Mouse (Mus musculus) neural tube, embryonic 12.5 days (tissue): ENCODE data around the gene Btbd11. TPM values are rescaled to one million over a fixed set of nuclear protein-coding genes. Genes with fewer than 3 reads are reported as not detected.

ENCODE experiments used
- ATAC-seq: fragments of 200-750 bp; cut with Nextera tagmentation; 2 replicates; pipeline ENCODE4 v1.8.0; 2017; ENCODE audit warnings: low read depth, mild to moderate bottlenecking, moderate TSS enrichment, moderate library complexity; ENCODE audit not compliant: low FRiP score
- H3K27ac ChIP-seq: fragments of 300-500 bp; sonication (generic); 2 replicates; pipeline ENCODE4 v1.5.1; 2016
- H3K27me3 ChIP-seq: fragments of 300-500 bp; sonication (generic); replicated peaks from 2 replicates; pipeline ENCODE4 v1.6.1; 2016; ENCODE audit warnings: mild to moderate bottlenecking
- H3K36me3 ChIP-seq: fragments of 300-500 bp; sonication (generic); 2 replicates; pipeline ENCODE4 v1.6.1; 2016; ENCODE audit warnings: mild to moderate bottlenecking
- H3K4me1 ChIP-seq: fragments of 300-500 bp; sonication (generic); 2 replicates; pipeline ENCODE4 v1.6.1; 2016
- H3K4me2 ChIP-seq: fragments of 300-500 bp; sonication (generic); replicated peaks from 2 replicates; pipeline ENCODE4 v1.6.1; 2016; ENCODE audit warnings: mild to moderate bottlenecking
- H3K4me3 ChIP-seq: fragments of 300-500 bp; sonication (generic); 2 replicates; pipeline ENCODE4 v1.5.1; 2016
- H3K9ac ChIP-seq: fragments of 300-500 bp; sonication (generic); 2 replicates; pipeline ENCODE4 v1.6.1; 2016; ENCODE audit warnings: mild to moderate bottlenecking
- H3K9me3 ChIP-seq: fragments of 300-500 bp; sonication (generic); 2 replicates; pipeline ENCODE4 v1.6.1; 2016; ENCODE audit warnings: mild to moderate bottlenecking
- WGBS: fragments of 180-500 bp; shearing (Covaris S2); methylation state at CpG from one replicate; pipeline ENCODE4 v1.1.7; 2016; 5-methylcytosine and 5-hydroxymethylcytosine counted together
- polyA plus RNA-seq: library from polyadenylated mRNA; unstranded; fragments of >200 nt; fragmentation: Nextera tagmentation; extraction: Ambion mirVana; gene quantifications from 2 replicates; pipeline ENCODE4 v1.2.1, GENCODE M21; 2016

Btbd11 gene
- polyA plus RNA-seq, 1 experiment from 2014 or later, result 10.8 TPM

DNA sequence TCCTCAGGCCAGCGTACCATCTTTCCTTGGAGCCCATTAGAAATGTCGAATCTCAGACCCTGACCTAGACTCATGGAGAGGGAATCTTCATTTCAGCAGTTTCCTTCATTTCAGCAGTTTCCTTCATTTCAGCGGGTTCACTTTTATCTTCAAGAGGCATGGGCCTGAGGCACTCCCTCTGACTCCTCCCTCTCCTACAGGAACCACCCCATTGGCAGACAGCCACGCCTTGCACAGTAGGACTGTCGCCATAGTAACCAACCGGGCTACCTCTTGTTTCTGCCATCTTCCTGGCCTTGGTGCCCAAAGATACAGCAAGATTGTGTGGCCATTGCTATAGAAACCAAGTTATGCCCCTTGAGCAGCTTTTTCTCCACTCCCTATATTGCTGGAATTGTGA lies 205.4 kb downstream of the Btbd11 start:
- peak; percentile 76 for ATAC-seq
- Histone ChIP-seq H3K9ac (no peak overlapping the region), H3K27ac (no peak overlapping the region), H3K36me3 (no peaks in the 10 kb centered on the region), H3K4me3 (no peak overlapping the region), H3K4me1 (no peaks in the 10 kb centered on the region), H3K4me2 (no peak overlapping the region), H3K27me3 (no peaks in the 10 kb centered on the region), H3K9me3 (no peaks in the 10 kb centered on the region)
- WGBS, result 43% methylated on average over 6 of the region's 6 CpGs

DNA sequence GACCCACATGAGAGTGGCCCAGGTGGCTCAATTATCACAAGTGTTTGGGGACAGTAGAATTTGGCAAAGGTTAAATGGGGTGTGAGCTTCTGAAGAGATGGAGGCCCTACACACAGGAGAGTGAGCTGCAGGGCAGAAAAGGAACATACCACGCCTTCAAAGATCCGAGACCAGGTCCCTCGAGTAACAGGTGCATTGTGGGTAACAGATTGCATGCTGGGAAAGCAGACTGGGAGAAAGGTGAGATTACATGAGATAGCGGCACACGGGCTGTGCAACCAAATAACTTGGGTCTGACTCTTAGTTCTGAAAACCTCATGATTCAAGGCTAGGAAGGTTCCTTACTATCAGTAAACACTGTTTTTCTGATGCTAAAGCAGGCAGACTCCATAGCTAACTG lies 209.7 kb downstream of the Btbd11 start:
- H3K27me3 ChIP-seq, result no peaks in the 10 kb centered on the region

DNA sequence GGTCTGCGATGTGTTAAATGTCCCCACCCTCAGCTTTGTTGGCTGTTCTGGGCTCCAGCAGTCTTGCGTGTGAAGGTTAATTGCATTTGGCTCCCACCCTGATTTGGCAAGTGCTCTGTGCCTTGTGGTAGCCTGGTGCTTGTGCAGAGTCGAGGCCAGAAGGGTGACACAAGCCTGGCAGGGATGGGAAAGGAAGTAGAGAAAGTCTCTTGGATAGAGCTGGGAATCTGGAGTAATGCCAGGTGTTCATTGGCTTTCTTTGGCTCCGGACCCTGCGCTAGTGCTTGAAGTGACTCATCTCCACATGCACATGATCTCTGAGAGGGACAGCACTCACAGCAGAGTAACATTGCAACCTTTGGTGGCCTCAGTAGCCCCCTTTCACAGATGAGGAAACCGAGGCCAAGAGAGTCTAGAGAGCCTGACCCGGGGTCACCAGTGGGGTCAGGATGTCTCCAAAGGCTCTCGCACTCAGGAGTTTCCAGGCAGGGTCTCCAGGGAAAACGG lies 211.5 kb downstream of the Btbd11 start:
- Histone ChIP-seq H3K4me3 (peak overlapping the region; percentile 46), H3K4me1 (no peaks in the 10 kb centered on the region), H3K9me3 (no peaks in the 10 kb centered on the region), H3K27me3 (no peaks in the 10 kb centered on the region), H3K27ac (no peak overlapping the region), H3K4me2 (peak overlapping the region; percentile 80), H3K36me3 (no peaks in the 10 kb centered on the region), H3K9ac (peak overlapping the region; percentile 64)
- WGBS, result 51% methylated on average over 9 of the region's 9 CpGs
- peak; percentile 38 for ATAC-seq

More for the DNA sequence above, 209.7 kb downstream of the Btbd11 start:
- H3K9me3 ChIP-seq, result no peaks in the 10 kb centered on the region
- H3K4me2 ChIP-seq, result no peak overlapping the region
- no peak overlapping the region for H3K27ac ChIP-seq
- no peaks in the 10 kb centered on the region for H3K36me3 ChIP-seq
- H3K4me3 ChIP-seq, result no peak overlapping the region
- H3K4me1 ChIP-seq, result no peaks in the 10 kb centered on the region
- ATAC-seq, result no peak
- H3K9ac ChIP-seq, result no peak overlapping the region
- WGBS, result 91% methylated on average over 5 of the region's 5 CpGs

DNA sequence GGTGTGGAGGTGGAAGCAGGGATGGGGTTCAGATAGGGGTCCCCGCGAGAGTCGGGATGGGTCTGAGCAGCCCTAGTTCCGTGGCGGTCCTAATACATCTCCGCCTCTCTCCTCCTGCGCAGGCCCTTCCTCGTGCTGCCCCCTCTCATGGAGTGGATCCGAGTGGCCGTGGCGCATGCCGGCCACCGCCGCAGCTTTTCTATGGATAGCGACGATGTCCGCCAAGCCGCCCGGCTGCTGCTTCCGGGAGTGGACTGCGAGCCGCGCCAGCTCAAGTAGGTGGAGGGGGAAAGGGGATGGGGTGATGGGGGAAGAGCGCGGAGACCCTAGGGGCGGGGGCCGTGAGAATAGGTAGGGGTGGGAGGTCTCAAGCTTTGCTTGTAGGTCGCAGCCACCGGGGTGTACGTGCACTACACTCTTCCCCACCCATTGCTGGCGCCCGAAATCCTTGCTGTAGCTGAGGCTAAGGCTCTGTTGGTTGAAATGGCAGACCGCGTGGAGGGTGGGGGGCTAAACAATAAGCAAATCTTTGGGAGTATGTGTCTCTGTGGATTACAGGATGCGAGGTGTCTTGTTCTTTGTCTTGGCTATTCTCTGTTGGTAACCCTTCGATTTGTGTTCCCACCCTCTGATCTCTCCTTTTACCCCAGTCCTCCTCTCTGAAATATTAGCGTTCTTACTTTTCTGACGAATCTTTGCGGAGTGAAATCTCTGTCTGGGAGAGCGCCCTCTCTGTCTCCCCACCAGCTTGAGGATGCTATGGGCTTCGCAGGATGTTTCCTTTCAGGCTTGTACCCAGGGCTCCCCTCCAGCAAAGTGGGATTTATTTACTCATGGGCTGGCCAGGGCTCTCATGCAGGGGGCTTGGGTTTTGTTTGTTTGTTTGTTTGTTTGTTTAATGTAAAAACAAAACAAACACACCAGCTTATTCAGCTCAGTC lies 212.3 kb downstream of the Btbd11 start:
- H3K9ac ChIP-seq, result peak overlapping the region; percentile 64
- under 1% methylated on average over 41 of the region's 41 CpGs for WGBS
- no peaks in the 10 kb centered on the region for H3K9me3 ChIP-seq
- H3K27ac ChIP-seq, result no peak overlapping the region
- H3K27me3 ChIP-seq, result no peaks in the 10 kb centered on the region
- no peaks in the 10 kb centered on the region for H3K36me3 ChIP-seq
- no peaks in the 10 kb centered on the region for H3K4me1 ChIP-seq
- H3K4me3 ChIP-seq, result peak overlapping the region; percentile 46
- ATAC-seq, result peak; percentile 83
- peak overlapping the region; percentile 80 for H3K4me2 ChIP-seq

DNA sequence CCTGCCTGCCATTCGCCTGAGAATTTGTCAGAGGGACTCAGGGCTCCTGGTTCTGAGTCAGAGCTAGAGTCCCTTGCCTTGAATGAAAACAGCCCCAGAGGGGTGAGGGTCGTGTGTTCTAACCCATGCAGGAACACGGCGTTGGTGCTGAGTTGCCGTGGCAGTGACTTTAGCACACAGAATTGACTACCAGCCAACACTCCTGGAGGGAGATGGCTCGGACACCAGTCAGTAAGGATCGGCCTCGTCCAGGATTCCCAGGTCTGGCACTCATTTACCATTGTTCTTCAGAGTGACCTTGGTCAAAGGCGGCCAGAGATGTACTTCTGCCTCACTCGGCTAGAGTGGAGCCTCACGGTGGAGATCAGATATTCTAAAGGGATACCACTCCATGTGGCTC lies 215.9 kb downstream of the Btbd11 start:
- H3K4me3 ChIP-seq, result no peak overlapping the region
- H3K9me3 ChIP-seq, result no peaks in the 10 kb centered on the region
- no peak overlapping the region for H3K9ac ChIP-seq
- WGBS, result 87% methylated on average over 11 of the region's 11 CpGs
- H3K36me3 ChIP-seq, result no peaks in the 10 kb centered on the region
- H3K27me3 ChIP-seq, result no peaks in the 10 kb centered on the region
- no peak for ATAC-seq
- H3K4me2 ChIP-seq, result no peak overlapping the region
- no peaks in the 10 kb centered on the region for H3K4me1 ChIP-seq
- no peak overlapping the region for H3K27ac ChIP-seq

DNA sequence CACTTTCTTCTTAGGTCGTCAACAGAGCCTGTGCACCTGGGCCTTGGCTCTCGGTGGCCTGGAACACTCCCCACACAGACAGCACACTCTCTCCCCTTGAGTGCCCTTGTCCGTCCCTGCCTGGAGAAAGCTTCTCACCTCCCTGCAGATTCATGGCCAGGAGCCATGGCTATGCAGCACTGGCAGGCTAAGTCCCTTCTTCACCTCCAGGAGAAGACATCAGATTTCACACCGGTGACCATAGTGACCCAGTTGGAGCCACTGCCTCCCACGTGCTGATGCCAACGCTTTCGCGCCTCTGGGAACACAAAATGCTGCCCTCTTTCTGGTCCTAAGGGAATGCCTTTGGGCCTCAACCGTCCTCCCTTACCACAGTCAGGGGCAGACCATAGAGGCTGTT lies 217.9 kb downstream of the Btbd11 start:
- no peak overlapping the region for H3K4me3 ChIP-seq
- no peaks in the 10 kb centered on the region for H3K27me3 ChIP-seq
- H3K4me2 ChIP-seq, result no peak overlapping the region
- WGBS, result 79% methylated on average over 9 of the region's 9 CpGs
- no peak overlapping the region for H3K9ac ChIP-seq
- no peaks in the 10 kb centered on the region for H3K4me1 ChIP-seq
- no peak for ATAC-seq
- no peaks in the 10 kb centered on the region for H3K36me3 ChIP-seq
- H3K9me3 ChIP-seq, result no peaks in the 10 kb centered on the region
- H3K27ac ChIP-seq, result no peak overlapping the region

DNA sequence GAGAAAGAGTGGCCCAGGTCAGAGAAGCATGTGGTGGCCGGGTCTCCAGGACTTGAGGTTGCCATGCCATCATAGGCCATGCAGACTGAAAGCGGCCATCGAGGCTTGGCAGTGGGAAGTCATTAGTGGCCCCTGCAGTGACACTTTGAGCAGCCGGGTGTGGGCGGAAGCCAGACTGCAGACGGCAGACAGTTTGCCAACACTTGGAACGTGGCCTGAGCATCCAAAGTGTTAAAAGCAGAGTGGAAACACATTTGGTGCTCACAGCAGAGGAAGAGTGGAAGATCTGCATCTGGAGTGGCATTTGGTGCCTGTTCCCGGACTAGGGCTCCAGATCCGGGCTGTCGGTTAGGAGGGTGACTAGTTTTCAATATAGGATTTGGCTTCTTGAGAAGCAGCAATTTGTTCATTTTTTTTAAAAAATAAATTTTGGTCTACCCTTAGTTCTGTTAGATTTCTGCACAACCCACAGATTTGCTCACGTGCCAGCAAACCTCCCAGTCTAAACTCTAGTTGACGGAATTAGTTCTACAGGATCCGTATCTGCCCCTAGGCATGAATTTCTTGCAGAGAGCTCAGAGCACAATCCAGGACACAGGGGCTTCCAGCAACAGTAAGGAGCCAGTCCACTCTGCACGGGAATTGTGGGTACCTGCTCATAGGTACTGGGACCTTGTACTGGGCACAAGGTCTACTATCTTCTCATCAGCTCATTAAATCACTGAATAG lies 222.1 kb downstream of the Btbd11 start:
- ATAC-seq, result no peak

DNA sequence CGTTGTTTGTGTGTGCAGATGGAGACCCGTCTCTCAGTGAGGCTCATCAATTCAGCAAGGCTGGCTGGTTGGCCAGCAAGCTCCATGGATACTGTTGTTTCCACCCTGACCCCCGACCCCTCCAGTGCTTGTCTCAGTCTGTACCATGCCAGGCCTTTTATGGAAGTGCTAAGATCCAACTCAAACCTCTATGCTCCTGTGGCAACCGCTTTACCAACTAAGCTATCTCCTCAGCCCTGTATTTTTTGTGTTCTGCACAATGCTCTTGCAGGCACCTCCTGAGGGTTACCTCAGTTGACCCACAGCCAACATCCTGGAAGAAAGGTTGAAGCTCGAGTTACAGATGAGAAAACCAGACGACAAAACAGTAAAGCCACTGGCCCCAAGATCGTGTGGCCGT lies 230.5 kb downstream of the Btbd11 start:
- Histone ChIP-seq H3K9ac (no peak overlapping the region), H3K9me3 (no peaks in the 10 kb centered on the region), H3K4me3 (no peak overlapping the region), H3K36me3 (no peaks in the 10 kb centered on the region), H3K27ac (no peak overlapping the region), H3K4me2 (no peak overlapping the region), H3K4me1 (peaks cover 11% of the 10 kb centered on the region), H3K27me3 (no peaks in the 10 kb centered on the region)
- no peak for ATAC-seq
- WGBS, result 36% methylated on average over 8 of the region's 8 CpGs

More for the DNA sequence above, 222.1 kb downstream of the Btbd11 start:
- H3K36me3 ChIP-seq, result no peaks in the 10 kb centered on the region
- no peaks in the 10 kb centered on the region for H3K27me3 ChIP-seq
- H3K27ac ChIP-seq, result no peak overlapping the region
- no peaks in the 10 kb centered on the region for H3K9me3 ChIP-seq
- no peaks in the 10 kb centered on the region for H3K4me1 ChIP-seq
- no peak overlapping the region for H3K4me3 ChIP-seq
- WGBS, result 89% methylated on average over 14 of the region's 14 CpGs
- H3K9ac ChIP-seq, result no peak overlapping the region
- H3K4me2 ChIP-seq, result no peak overlapping the region

DNA sequence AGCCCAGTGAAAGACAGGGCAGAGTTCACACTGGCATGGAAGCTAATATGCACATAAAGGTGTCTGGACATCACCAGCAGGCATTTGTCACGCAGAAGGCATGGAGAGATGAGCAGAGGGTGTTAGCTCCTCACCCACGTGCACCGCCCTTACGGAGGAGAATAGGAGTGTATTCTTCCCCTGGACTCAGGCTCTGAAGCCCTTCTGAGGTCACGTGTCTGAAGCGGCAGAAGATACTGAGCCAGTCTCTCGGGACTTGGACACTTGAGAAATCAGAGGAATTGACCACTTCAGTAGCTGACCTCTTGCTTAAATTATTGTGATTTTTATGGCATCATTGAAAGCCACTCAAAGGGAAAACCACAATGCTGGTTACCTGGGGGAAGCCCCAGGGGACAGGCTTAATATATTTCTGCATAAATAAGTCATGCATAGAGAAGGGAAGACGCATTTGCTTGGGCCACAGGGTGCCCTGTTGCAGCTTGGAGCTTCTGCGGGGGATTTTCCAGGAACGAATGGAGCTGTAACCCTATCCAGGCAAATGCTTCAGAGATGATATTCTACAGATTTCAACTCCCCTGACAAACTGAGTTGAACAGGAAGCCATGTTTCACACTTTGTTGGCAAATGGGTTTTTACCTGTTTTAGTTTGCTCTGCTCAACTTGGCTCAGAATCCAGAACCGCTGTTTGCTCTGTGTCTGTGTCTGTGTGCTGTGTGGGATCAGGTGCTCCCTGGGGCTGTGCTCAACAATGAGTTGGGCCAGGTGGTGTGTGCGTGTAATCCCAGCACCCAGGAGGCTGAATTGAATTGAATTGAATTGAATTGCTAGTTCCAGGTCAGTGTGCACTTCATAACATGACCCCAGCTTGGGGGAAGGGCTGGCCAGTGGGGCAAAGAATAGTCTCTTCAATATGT lies 231.1 kb downstream of the Btbd11 start:
- no peak for ATAC-seq

DNA sequence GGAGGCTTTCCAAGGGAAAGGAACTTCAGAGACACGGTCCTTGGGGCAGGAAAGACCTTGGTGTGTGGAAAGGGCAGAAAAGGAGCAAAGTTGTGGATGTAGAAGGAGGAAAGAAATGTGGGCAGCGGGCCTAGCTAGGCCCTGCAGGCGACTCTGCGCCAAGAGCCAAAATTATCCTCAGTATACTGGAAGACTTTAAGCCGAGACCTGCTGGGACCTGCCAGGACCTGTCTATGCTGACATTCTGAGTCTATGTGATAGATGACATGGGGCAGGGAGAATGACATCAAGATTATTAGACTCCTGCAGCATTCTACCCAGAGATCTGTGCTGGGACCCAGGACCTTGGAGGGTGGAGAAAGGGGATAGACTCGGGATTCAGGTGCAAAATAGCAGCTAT lies 234.5 kb downstream of the Btbd11 start:
- peaks cover 11% of the 10 kb centered on the region for H3K4me1 ChIP-seq
- no peaks in the 10 kb centered on the region for H3K36me3 ChIP-seq
- no peak overlapping the region for H3K4me2 ChIP-seq
- no peak for ATAC-seq
- H3K4me3 ChIP-seq, result no peak overlapping the region
- no peak overlapping the region for H3K27ac ChIP-seq
- 88% methylated on average over 6 of the region's 6 CpGs for WGBS
- no peak overlapping the region for H3K9ac ChIP-seq
- H3K9me3 ChIP-seq, result no peaks in the 10 kb centered on the region
- no peaks in the 10 kb centered on the region for H3K27me3 ChIP-seq

More for the DNA sequence above, 231.1 kb downstream of the Btbd11 start:
- no peak overlapping the region for H3K9ac ChIP-seq
- no peak overlapping the region for H3K4me3 ChIP-seq
- H3K27ac ChIP-seq, result no peak overlapping the region
- peaks cover 11% of the 10 kb centered on the region for H3K4me1 ChIP-seq
- H3K36me3 ChIP-seq, result no peaks in the 10 kb centered on the region
- 49% methylated on average over 12 of the region's 12 CpGs for WGBS
- H3K27me3 ChIP-seq, result no peaks in the 10 kb centered on the region
- H3K9me3 ChIP-seq, result no peaks in the 10 kb centered on the region
- no peak overlapping the region for H3K4me2 ChIP-seq

DNA sequence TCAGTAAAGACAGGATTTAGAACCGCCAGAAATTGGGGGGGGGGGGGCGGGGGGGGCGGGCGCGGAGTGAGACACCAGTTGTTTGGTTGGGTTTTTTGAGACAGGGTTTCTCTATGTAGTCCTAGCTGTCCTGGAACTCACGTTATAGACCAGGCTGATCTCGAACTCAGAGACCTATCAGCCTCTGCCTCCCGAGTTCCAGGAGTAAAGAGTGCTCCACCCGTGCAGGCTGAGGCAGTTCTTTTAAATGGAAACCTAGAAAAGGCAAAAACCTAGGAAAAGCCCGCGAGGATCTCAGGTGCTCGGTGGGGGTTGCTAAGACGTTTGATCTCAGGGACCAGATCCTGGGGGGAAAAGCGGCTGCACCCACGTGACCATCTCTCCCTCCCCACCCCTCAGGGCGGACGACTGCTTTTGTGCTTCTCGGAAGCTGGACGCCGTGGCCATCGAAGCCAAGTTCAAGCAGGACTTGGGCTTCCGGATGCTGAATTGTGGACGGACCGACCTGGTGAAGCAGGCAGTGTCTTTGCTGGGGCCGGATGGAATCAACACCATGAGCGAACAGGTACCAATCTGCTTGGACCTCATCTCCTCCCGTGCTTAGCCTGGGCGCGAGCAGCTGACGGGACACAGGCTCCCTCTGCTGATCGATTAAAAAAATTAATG lies 238.0 kb downstream of the Btbd11 start:
- no peaks in the 10 kb centered on the region for H3K36me3 ChIP-seq
- peak; percentile 90 for ATAC-seq
- H3K9me3 ChIP-seq, result no peaks in the 10 kb centered on the region
- peak overlapping the region; percentile 69 for H3K4me2 ChIP-seq
- no peaks in the 10 kb centered on the region for H3K4me1 ChIP-seq
- 5% methylated on average over 31 of the region's 31 CpGs for WGBS
- H3K27me3 ChIP-seq, result no peaks in the 10 kb centered on the region
- peak overlapping the region; percentile 38 for H3K4me3 ChIP-seq
- no peak overlapping the region for H3K9ac ChIP-seq
- no peak overlapping the region for H3K27ac ChIP-seq
